Mouse (Mus musculus): ENCODE data around the gene Bcl2a1d.
"Not testable (repeated sequence)": the region's sequence is repeated elsewhere in the genome, so short reads cannot be mapped to it uniquely, and the experiment has no call there.

Gene Bcl2a1d

GRCm38 (mm10) chr9:88689451-88689850 lies 42.3 kb downstream of the Bcl2a1d start:
- DNase-seq: not testable (repeated sequence)

DNA sequence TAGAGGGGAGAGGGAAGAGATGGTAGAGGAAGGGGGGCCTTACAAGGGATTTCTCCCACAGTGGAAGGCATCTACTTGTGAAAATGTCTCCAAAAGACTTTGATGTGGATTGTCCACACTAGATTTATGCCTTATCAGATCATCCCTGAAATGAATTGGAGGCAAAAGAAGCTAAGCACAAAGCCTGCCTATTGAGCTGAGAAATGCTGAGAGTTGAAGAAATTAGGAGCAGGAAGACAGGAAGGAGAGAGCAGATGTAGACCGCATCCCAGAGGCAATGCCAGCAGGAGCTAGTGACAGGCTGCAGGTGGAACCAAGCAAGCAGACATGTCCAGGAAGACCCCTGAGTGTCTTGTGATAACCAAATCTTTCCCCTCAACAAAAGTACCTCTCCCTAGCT lies 45.0 kb downstream of the Bcl2a1d start:
- DNase-seq: not testable (repeated sequence)
